Mouse (Mus musculus) MEL (cell line): ENCODE measurements at regions not wholly inside any gene's neighbourhood (a gene's known extent, or its start where the extent isn't known, plus 50 kb on each side); places are given as distances from the start of the nearest gene placed in this dataset.

Experiments used
- CTCF ChIP-seq, 3 experiments: IDR thresholded peaks in 2 of 3; conservative IDR thresholded peaks in 1 of 3; 2 replicates each; pipeline ENCODE4 v1.5.1; 2011 to 2012; ENCODE audit warnings: low read length in 3 of 3, low read depth in 2 of 3, mild to moderate bottlenecking in 2 of 3, improper control_type of control experiment in 1 of 3, inconsistent platforms in 1 of 3, mixed read lengths in 1 of 3, moderate library complexity in 1 of 3; ENCODE audit not compliant: control insufficient read depth in 1 of 3, insufficient read depth in 1 of 3, poor library complexity in 1 of 3, severe bottlenecking in 1 of 3
- EP300 ChIP-seq, 2 experiments: IDR thresholded peaks; 2 replicates each; pipeline ENCODE4 v1.6.1; 2011; ENCODE audit warnings: improper control_type of control experiment in 2 of 2, low read length in 2 of 2, low read depth in 1 of 2, mild to moderate bottlenecking in 1 of 2
- ETS1 ChIP-seq: IDR thresholded peaks from 2 replicates; pipeline ENCODE4 v1.6.1; 2012; ENCODE audit warnings: low read depth, mild to moderate bottlenecking, inconsistent platforms, low read length, improper control_type of control experiment, moderate library complexity
- GATA1 ChIP-seq: IDR thresholded peaks from 2 replicates; pipeline ENCODE4 v1.6.1; 2011; ENCODE audit warnings: low read depth, low read length, improper control_type of control experiment
- HCFC1 ChIP-seq: IDR thresholded peaks from 2 replicates; pipeline ENCODE4 v1.6.1; 2012; ENCODE audit warnings: low read depth, mild to moderate bottlenecking, inconsistent platforms, low read length, improper control_type of control experiment, moderate library complexity
- MAZ ChIP-seq: IDR thresholded peaks from 2 replicates; pipeline ENCODE4 v1.6.1; 2012; ENCODE audit warnings: low read depth, mild to moderate bottlenecking, inconsistent platforms, low read length, improper control_type of control experiment
- MEF2A ChIP-seq: IDR thresholded peaks from 2 replicates; pipeline ENCODE4 v1.6.1; 2014; ENCODE audit warnings: low read depth, mild to moderate bottlenecking, inconsistent platforms, low read length, improper control_type of control experiment; ENCODE audit not compliant: poor library complexity, insufficient replicate concordance, severe bottlenecking; ENCODE audit errors: extremely low read depth
- POLR2A ChIP-seq, 2 experiments: IDR thresholded peaks; 2 replicates each; pipeline ENCODE4 v1.6.1; 2011 to 2012; ENCODE audit warnings: low read length in 2 of 2, mild to moderate bottlenecking in 2 of 2, control low read depth in 1 of 2, improper control_type of control experiment in 1 of 2, low read depth in 1 of 2, moderate library complexity in 1 of 2; ENCODE audit not compliant: control insufficient read depth in 1 of 2, insufficient read depth in 1 of 2, poor library complexity in 1 of 2
- TAL1 ChIP-seq: IDR thresholded peaks from 2 replicates; pipeline ENCODE4 v1.6.1; 2012; ENCODE audit warnings: mild to moderate bottlenecking, inconsistent platforms, low read length, moderate library complexity, mixed read lengths
- TBP ChIP-seq: IDR thresholded peaks from 2 replicates; pipeline ENCODE4 v1.8.0; 2011; ENCODE audit warnings: low read depth, low read length, improper control_type of control experiment
- UBTF ChIP-seq: IDR thresholded peaks from 2 replicates; pipeline ENCODE4 v1.6.1; 2012; ENCODE audit warnings: low read depth, mild to moderate bottlenecking, inconsistent platforms, low read length, improper control_type of control experiment, moderate library complexity, borderline replicate concordance; ENCODE audit not compliant: insufficient read depth
- USF1 ChIP-seq: IDR thresholded peaks from 2 replicates; pipeline ENCODE4 v1.6.1; 2014; ENCODE audit warnings: low read depth, mild to moderate bottlenecking, inconsistent platforms, low read length, improper control_type of control experiment, moderate library complexity
- USF2 ChIP-seq, 2 experiments: IDR thresholded peaks; 2 replicates each; pipeline ENCODE4 v1.6.1; 2011 to 2012; ENCODE audit warnings: improper control_type of control experiment in 2 of 2, low read length in 2 of 2, borderline replicate concordance in 1 of 2, inconsistent platforms in 1 of 2, low read depth in 1 of 2, mild to moderate bottlenecking in 1 of 2; ENCODE audit not compliant: insufficient read depth in 1 of 2
- ZNF384 ChIP-seq: IDR thresholded peaks from 2 replicates; pipeline ENCODE4 v1.6.1; 2012; ENCODE audit warnings: low read depth, mild to moderate bottlenecking, inconsistent platforms, low read length, improper control_type of control experiment

DNA sequence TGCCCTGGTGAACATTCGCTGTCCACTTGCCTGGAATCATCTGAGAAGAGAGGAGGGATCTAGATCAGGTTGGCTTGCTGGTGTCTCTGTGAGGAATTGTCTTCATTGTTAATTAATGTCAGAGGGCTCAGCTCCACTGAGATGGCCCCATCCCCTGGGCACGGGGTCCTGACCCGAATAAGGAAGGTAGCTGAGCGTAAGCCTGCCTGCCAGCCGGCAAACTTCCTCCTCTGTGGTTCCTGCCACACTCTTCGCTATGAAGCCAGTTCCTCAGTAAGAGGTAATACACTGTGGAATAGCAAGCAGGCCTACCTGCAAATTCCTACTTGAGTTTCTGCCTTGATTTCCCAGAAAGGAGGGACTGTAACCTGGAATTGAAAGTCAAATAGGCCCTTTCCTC lies 87.3 kb upstream of the Smyd2 start:
- TF ChIP-seq POLR2A (IDR thresholded peaks at IDR 0.05; ENCODE audit: control insufficient read depth in 1 of 2, insufficient read depth in 1 of 2, low read depth in 1 of 2, low read length in 2 of 2, poor library complexity in 1 of 2), result no peak
- no peak for TF ChIP-seq CTCF (IDR thresholded peaks at IDR 0.05 in 2 of 3, conservative IDR thresholded peaks at IDR 0.05 in 1 of 3; ENCODE audit: control insufficient read depth in 1 of 3, insufficient read depth in 1 of 3, low read depth in 2 of 3, low read length in 3 of 3, poor library complexity in 1 of 3, severe bottlenecking in 1 of 3)
- no peak for TF ChIP-seq HCFC1
- no peak for TF ChIP-seq GATA1
- TF ChIP-seq MEF2A, result no peak
- no peak for TF ChIP-seq EP300 (IDR thresholded peaks at IDR 0.05; ENCODE audit: low read depth in 1 of 2, low read length in 2 of 2)
- no peak for TF ChIP-seq ZNF384
- TF ChIP-seq ETS1, result no peak
- TF ChIP-seq UBTF, result no peak
- TF ChIP-seq TAL1, result no peak
- no peak for TF ChIP-seq USF1
- TF ChIP-seq TBP, result no peak
- no peak for TF ChIP-seq USF2 (IDR thresholded peaks at IDR 0.05; ENCODE audit: borderline replicate concordance in 1 of 2, insufficient read depth in 1 of 2, low read depth in 1 of 2, low read length in 2 of 2)
- TF ChIP-seq MAZ, result no peak
